Mouse (Mus musculus) lung, embryonic 15.5 days (tissue): Measurements from ENCODE around the gene Helz2. TPM values are rescaled to one million over a fixed set of nuclear protein-coding genes. Genes with fewer than 3 reads are reported as not detected.

Source experiments
- ATAC-seq: fragments of 200-750 bp; cut with Nextera tagmentation; 2 replicates; pipeline ENCODE4 v1.8.0; 2017; ENCODE audit warnings: moderate number of reproducible peaks, borderline replicate concordance; ENCODE audit not compliant: low FRiP score, low TSS enrichment; ENCODE audit errors: extremely low read depth
- H3K27ac ChIP-seq: fragments of 300-500 bp; sonication (generic); 2 replicates; pipeline ENCODE4 v1.5.1; 2015; ENCODE audit warnings: moderate library complexity, mild to moderate bottlenecking, inconsistent platforms
- H3K27me3 ChIP-seq: fragments of 300-500 bp; sonication (generic); 2 replicates; pipeline ENCODE4 v1.6.1; 2015; ENCODE audit warnings: inconsistent platforms
- H3K36me3 ChIP-seq: fragments of 300-500 bp; sonication (generic); 2 replicates; pipeline ENCODE4 v1.6.1; 2015; ENCODE audit warnings: inconsistent platforms
- H3K4me1 ChIP-seq: fragments of 300-500 bp; sonication (generic); 2 replicates; pipeline ENCODE4 v1.6.1; 2015; ENCODE audit warnings: inconsistent platforms
- H3K4me2 ChIP-seq: fragments of 300-500 bp; sonication (generic); 2 replicates; pipeline ENCODE4 v1.6.1; 2015; ENCODE audit warnings: inconsistent platforms, mild to moderate bottlenecking, moderate library complexity
- H3K4me3 ChIP-seq: fragments of 300-500 bp; sonication (generic); 2 replicates; pipeline ENCODE4 v1.5.1; 2015; ENCODE audit warnings: mild to moderate bottlenecking, inconsistent platforms
- H3K9ac ChIP-seq: fragments of 300-500 bp; sonication (generic); 2 replicates; pipeline ENCODE4 v1.6.1; 2015; ENCODE audit warnings: inconsistent platforms
- H3K9me3 ChIP-seq: fragments of 300-500 bp; sonication (generic); 2 replicates; pipeline ENCODE4 v1.6.1; 2016; ENCODE audit warnings: inconsistent platforms
- WGBS: fragments of 180-500 bp; shearing (Covaris S2); methylation state at CpG from one replicate; pipeline ENCODE4 v1.1.7; 2015; 5-methylcytosine and 5-hydroxymethylcytosine counted together
- polyA plus RNA-seq: library from polyadenylated mRNA; unstranded; fragments of >200 nt; fragmentation: Nextera tagmentation; extraction: Ambion mirVana; gene quantifications from 2 replicates; pipeline ENCODE4 v1.2.1, GENCODE M21; 2015

Gene Helz2
- polyA plus RNA-seq, 1 experiment from 2014 or later: 3.1 TPM

- Histone ChIP-seq H3K4me1 (peaks cover 8% of the 10 kb centered on the region), H3K4me3 (no peak overlapping the region), H3K4me2 (no peak overlapping the region), H3K9ac (no peak overlapping the region), H3K9me3 (no peaks in the 10 kb centered on the region), H3K27ac (no peak overlapping the region), H3K27me3 (no peaks in the 10 kb centered on the region), H3K36me3 (0 out of 2 replicates have a peak, but pooled peaks cover 6% of the 10 kb centered on the region)
- 85% methylated on average over 17 of the region's 17 CpGs for WGBS
- no peak for ATAC-seq
These were observed 4.4 kb downstream of the Helz2 start for GRCm38 (mm10) chr2:181237251-181238014.

GRCm38 (mm10) chr2:181235681-181236566, 5.9 kb downstream of the Helz2 start:
- 0 out of 2 replicates have a peak, but pooled peaks cover 7% of the 10 kb centered on the region for H3K36me3 ChIP-seq
- no peak overlapping the region for H3K4me2 ChIP-seq
- H3K4me1 ChIP-seq: no peaks in the 10 kb centered on the region
- no peak overlapping the region for H3K4me3 ChIP-seq
- H3K27me3 ChIP-seq: no peaks in the 10 kb centered on the region
- WGBS: 71% methylated on average over 23 of the region's 23 CpGs
- no peak overlapping the region for H3K27ac ChIP-seq
- no peak for ATAC-seq
- H3K9me3 ChIP-seq: no peaks in the 10 kb centered on the region
- H3K9ac ChIP-seq: no peak overlapping the region

- Histone ChIP-seq H3K27me3 (no peaks in the 10 kb centered on the region), H3K4me3 (no peak overlapping the region), H3K27ac (no peak overlapping the region), H3K9ac (no peak overlapping the region), H3K36me3 (peaks cover 15% of the 10 kb centered on the region; the same call in 1 of the 2 replicates), H3K9me3 (no peaks in the 10 kb centered on the region), H3K4me1 (no peaks in the 10 kb centered on the region), H3K4me2 (no peak overlapping the region)
- WGBS: 92% methylated on average over 11 of the region's 11 CpGs
- no peak for ATAC-seq
These were observed 7.1 kb downstream of the Helz2 start for GRCm38 (mm10) chr2:181234680-181235079.

GRCm38 (mm10) chr2:181233443-181233842, 8.4 kb downstream of the Helz2 start:
- no peaks in the 10 kb centered on the region for H3K9me3 ChIP-seq
- H3K27me3 ChIP-seq: no peaks in the 10 kb centered on the region
- H3K9ac ChIP-seq: no peak overlapping the region
- H3K36me3 ChIP-seq: peaks cover 19% of the 10 kb centered on the region; the same call in 1 of the 2 replicates
- 85% methylated on average over 15 of the region's 15 CpGs for WGBS
- no peaks in the 10 kb centered on the region for H3K4me1 ChIP-seq
- H3K4me3 ChIP-seq: no peak overlapping the region
- ATAC-seq: no peak
- H3K4me2 ChIP-seq: no peak overlapping the region
- H3K27ac ChIP-seq: no peak overlapping the region

GRCm38 (mm10) chr2:181231171-181231570, 10.7 kb downstream of the Helz2 start:
- H3K9me3 ChIP-seq: no peaks in the 10 kb centered on the region
- H3K27me3 ChIP-seq: no peaks in the 10 kb centered on the region
- no peak overlapping the region for H3K4me2 ChIP-seq
- H3K9ac ChIP-seq: no peak overlapping the region
- H3K4me3 ChIP-seq: no peak overlapping the region
- 75% methylated on average over 19 of the region's 20 CpGs for WGBS
- H3K36me3 ChIP-seq: peaks cover 17% of the 10 kb centered on the region; the same call in 1 of the 2 replicates
- ATAC-seq: no peak
- no peak overlapping the region for H3K27ac ChIP-seq
- H3K4me1 ChIP-seq: peaks cover 5% of the 10 kb centered on the region; the same call in 1 of the 2 replicates

GRCm38 (mm10) chr2:181228335-181228734, 13.5 kb downstream of the Helz2 start:
- Histone ChIP-seq H3K36me3 (peaks cover 15% of the 10 kb centered on the region; the same call in 1 of the 2 replicates), H3K4me1 (peaks cover 5% of the 10 kb centered on the region; the same call in 1 of the 2 replicates), H3K27ac (peak overlapping the region; percentile 16), H3K9ac (no peak overlapping the region), H3K9me3 (no peaks in the 10 kb centered on the region), H3K27me3 (no peaks in the 10 kb centered on the region), H3K4me2 (no peak overlapping the region), H3K4me3 (no peak overlapping the region)
- 62% methylated on average over 1 of the region's 1 CpGs for WGBS
- ATAC-seq: no peak

GRCm38 (mm10) chr2:181227122-181227521, 14.7 kb downstream of the Helz2 start:
- Histone ChIP-seq H3K27me3 (no peaks in the 10 kb centered on the region), H3K36me3 (peaks cover 12% of the 10 kb centered on the region; the same call in 1 of the 2 replicates), H3K4me2 (no peak overlapping the region), H3K9ac (no peak overlapping the region), H3K4me1 (peaks cover 5% of the 10 kb centered on the region; the same call in 1 of the 2 replicates), H3K9me3 (no peaks in the 10 kb centered on the region), H3K4me3 (no peak overlapping the region), H3K27ac (no peak overlapping the region)
- WGBS: 75% methylated on average over 3 of the region's 3 CpGs
- no peak for ATAC-seq

GRCm38 (mm10) chr2:181224994-181225393, 16.8 kb downstream of the Helz2 start:
- H3K36me3 ChIP-seq: peaks cover 7% of the 10 kb centered on the region; the same call in 1 of the 2 replicates
- ATAC-seq: no peak
- no peaks in the 10 kb centered on the region for H3K27me3 ChIP-seq
- H3K9ac ChIP-seq: no peak overlapping the region
- no peak overlapping the region for H3K4me2 ChIP-seq
- no peak overlapping the region for H3K27ac ChIP-seq
- no peak overlapping the region for H3K4me3 ChIP-seq
- no peaks in the 10 kb centered on the region for H3K9me3 ChIP-seq
- WGBS: 83% methylated on average over 2 of the region's 2 CpGs
- H3K4me1 ChIP-seq: peaks cover 12% of the 10 kb centered on the region

- Histone ChIP-seq H3K4me2 (peak overlapping the region; percentile 59), H3K27me3 (no peaks in the 10 kb centered on the region), H3K4me3 (peak overlapping the region; percentile 29), H3K4me1 (peaks cover 21% of the 10 kb centered on the region), H3K36me3 (no peaks in the 10 kb centered on the region), H3K27ac (peak overlapping the region; percentile 94), H3K9ac (no peak overlapping the region), H3K9me3 (no peaks in the 10 kb centered on the region)
- ATAC-seq: no peak
- 27% methylated on average over 2 of the region's 2 CpGs for WGBS
These were observed 21.5 kb downstream of the Helz2 start for GRCm38 (mm10) chr2:181220361-181220760.

GRCm38 (mm10) chr2:181219538-181220216, 22.1 kb downstream of the Helz2 start, which contains the start of gene Fndc11:
Gene Fndc11 (plus strand): TSS chr2:181220013.
- H3K9ac ChIP-seq: no peak within 1 kb of the TSS
- WGBS: 3% methylated on average over 25 of the region's 25 CpGs
- ATAC-seq: peak; percentile 96

GRCm38 (mm10) chr2:181218881-181219485, 22.8 kb downstream of the Helz2 start:
- Histone ChIP-seq H3K4me1 (peaks cover 21% of the 10 kb centered on the region), H3K9ac (no peak overlapping the region), H3K9me3 (no peaks in the 10 kb centered on the region), H3K4me2 (peak overlapping the region; percentile 59), H3K27ac (peak overlapping the region; percentile 94), H3K36me3 (no peaks in the 10 kb centered on the region), H3K27me3 (peaks cover 3% of the 10 kb centered on the region; the same call in 1 of the 2 replicates), H3K4me3 (no peak overlapping the region; the same call in 1 of the 2 replicates)
- WGBS: 53% methylated on average over 5 of the region's 5 CpGs
- no peak for ATAC-seq

More at GRCm38 (mm10) chr2:181219538-181220216, 22.1 kb downstream of the Helz2 start, which contains the start of gene Fndc11:
- Histone ChIP-seq H3K9me3 (no peaks in the 10 kb centered on the region), H3K27ac (peak within 1 kb of the TSS; percentile 94), H3K4me2 (peak within 1 kb of the TSS; percentile 59), H3K4me1 (peaks cover 21% of the 10 kb centered on the region), H3K27me3 (no peaks in the 10 kb centered on the region; the same call in 1 of the 2 replicates), H3K4me3 (peak within 1 kb of the TSS; percentile 29), H3K36me3 (no peaks in the 10 kb centered on the region)
